Mouse (Mus musculus) hindbrain, embryonic 11.5 days (tissue): ENCODE data around the gene Islr2. TPM values are rescaled to one million over a fixed set of nuclear protein-coding genes. Genes with fewer than 3 reads are reported as not detected.

Source experiments
- ATAC-seq: fragments of 200-750 bp; cut with Nextera tagmentation; 2 replicates; pipeline ENCODE4 v1.8.0; 2017; ENCODE audit warnings: mild to moderate bottlenecking, moderate TSS enrichment, moderate library complexity; ENCODE audit not compliant: low FRiP score
- DNase-seq: peaks from one replicate; pipeline ENCODE4 v3.0.0-alpha.2; 2015; ENCODE audit warnings: low spot score
- H3K27ac ChIP-seq: fragments of 300-500 bp; sonication (generic); 2 replicates; pipeline ENCODE4 v1.5.1; 2014; ENCODE audit warnings: mild to moderate bottlenecking, low read depth, low read length
- H3K27me3 ChIP-seq: fragments of 300-500 bp; sonication (generic); 2 replicates; pipeline ENCODE4 v1.6.1; 2014; ENCODE audit warnings: mild to moderate bottlenecking, low read length, moderate library complexity, mixed read lengths; ENCODE audit not compliant: control insufficient read depth, insufficient read depth
- H3K36me3 ChIP-seq: fragments of 300-500 bp; sonication (generic); 2 replicates; pipeline ENCODE4 v1.6.1; 2014; ENCODE audit warnings: mild to moderate bottlenecking, low read length, moderate library complexity, mixed read lengths; ENCODE audit not compliant: control insufficient read depth, insufficient read depth
- H3K4me1 ChIP-seq: fragments of 300-500 bp; sonication (generic); replicated peaks from 2 replicates; pipeline ENCODE4 v1.6.1; 2014; ENCODE audit warnings: low read length, mixed read lengths; ENCODE audit not compliant: control insufficient read depth, insufficient read depth
- H3K4me2 ChIP-seq: fragments of 300-500 bp; sonication (generic); replicated peaks from 2 replicates; pipeline ENCODE4 v1.6.1; 2014; ENCODE audit warnings: mild to moderate bottlenecking, low read depth, low read length
- H3K4me3 ChIP-seq: fragments of 300-500 bp; sonication (generic); 2 replicates; pipeline ENCODE4 v1.5.1; 2014; ENCODE audit warnings: low read depth, low read length
- H3K9ac ChIP-seq: fragments of 300-500 bp; sonication (generic); 2 replicates; pipeline ENCODE4 v1.6.1; 2014; ENCODE audit warnings: low read depth, low read length
- H3K9me3 ChIP-seq: fragments of 300-500 bp; sonication (generic); 2 replicates; pipeline ENCODE4 v1.6.1; 2016; ENCODE audit warnings: low read length; ENCODE audit not compliant: control insufficient read depth
- WGBS: fragments of 180-500 bp; shearing (Covaris S2); extraction: QIAGEN DNeasy Blood & Tissue Kit; methylation state at CpG from one replicate; pipeline ENCODE4 v1.1.7; 2014; 5-methylcytosine and 5-hydroxymethylcytosine counted together
- polyA plus RNA-seq: library from polyadenylated mRNA; unstranded; fragments of >200 nt; fragmentation: Nextera tagmentation; extraction: Ambion mirVana; gene quantifications from 2 replicates; pipeline ENCODE4 v1.2.1, GENCODE M21; 2014

Islr2 gene
- polyA plus RNA-seq, 1 experiment from 2014 or later, result 5.5 TPM

DNA sequence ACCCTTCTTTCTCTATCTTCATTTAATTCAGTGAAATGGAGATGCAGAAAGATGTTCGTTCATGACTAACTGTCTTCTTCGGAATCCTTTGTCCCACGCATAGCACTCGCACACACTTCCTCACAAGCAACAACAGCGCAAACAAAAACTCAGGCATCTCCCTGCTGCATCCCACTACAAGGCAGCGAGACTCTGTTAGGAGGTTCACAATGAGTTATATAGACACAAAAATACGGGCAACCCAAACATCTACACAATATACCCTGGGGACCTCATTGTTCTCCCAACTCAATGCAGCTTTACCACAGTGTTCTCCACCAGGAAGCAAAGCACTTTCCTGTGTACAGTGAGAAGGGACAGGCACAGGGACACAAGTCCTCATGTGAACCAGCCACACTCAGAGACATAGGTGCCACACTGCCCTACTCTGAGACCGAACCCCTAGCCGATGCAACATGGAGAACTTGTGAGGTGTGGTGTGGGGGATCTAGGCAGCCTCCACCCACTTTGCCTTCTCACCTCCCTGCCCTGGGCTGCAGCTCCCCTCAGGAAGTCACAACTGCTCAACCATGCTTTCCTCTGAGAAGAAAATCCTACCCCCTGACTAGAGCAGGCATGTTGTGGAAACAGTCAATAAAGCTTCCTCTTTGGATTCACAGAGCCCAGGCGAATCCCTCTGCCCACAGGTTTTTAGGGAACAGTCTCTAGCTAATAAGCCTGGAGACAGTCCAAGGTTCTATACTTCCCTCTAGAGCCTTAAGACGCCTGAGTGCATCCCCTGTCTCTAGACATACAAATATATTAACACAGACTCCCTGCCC, 3.6 kb downstream of the Islr2 start:
- Histone ChIP-seq H3K4me3 (peak overlapping the region; percentile 18), H3K9ac (no peak overlapping the region; the same call in 1 of the 2 replicates), H3K4me1 (peaks cover 16% of the 10 kb centered on the region), H3K9me3 (no peaks in the 10 kb centered on the region), H3K27me3 (peaks cover 92% of the 10 kb centered on the region), H3K4me2 (0 out of 2 replicates have a peak overlapping the region, but pooled peaks have one; percentile 11), H3K27ac (no peak overlapping the region), H3K36me3 (no peaks in the 10 kb centered on the region)
- DNase-seq, result peak; percentile 37
- no peak for ATAC-seq
- WGBS, result 6% methylated on average over 11 of the region's 11 CpGs

DNA sequence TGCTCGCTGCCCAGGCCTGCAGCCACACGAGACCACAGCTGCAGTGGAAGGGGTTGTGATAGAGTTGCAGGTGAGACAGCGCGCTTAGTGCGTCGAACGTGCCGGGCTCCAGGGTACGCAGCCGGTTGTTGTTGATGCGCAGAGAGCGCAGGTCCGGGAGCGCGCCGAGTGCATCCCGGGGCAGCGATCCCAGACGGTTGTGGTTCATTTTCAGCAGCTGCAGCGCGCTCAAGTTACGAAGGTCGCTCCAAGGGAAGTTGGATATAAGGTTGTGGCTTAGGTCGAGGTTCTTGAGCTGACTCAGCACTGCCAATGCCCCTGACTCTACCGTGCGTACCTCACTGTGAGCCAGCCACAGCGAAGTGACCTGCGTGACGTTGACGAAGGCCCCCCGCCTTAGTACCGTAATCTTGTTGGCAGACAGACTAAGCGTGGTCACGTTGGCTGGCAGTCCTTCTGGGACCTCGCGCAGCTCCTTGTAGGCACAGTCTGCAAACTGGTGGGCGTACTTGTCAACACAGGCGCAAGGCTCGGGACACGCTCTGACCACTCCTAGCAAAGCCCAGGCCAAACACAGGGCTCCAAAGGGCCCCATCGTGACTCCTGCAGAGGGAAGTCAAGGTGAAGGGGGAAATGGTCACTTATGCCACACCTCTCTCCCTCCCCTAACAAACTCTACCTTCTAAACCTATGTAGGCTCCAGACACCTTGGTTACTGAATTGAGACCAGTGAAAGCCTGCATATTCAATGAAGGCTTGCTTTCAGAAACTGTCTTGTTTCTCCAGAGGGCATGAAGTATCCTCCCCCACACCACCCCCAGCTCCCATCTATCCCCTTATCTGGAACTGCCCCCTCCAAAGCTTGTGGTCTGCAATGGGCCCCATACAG, 4.5 kb downstream of the Islr2 start:
- ATAC-seq (no peak), DNase-seq (peak; percentile 47)
- no peak overlapping the region for H3K27ac ChIP-seq
- no peak overlapping the region for H3K9ac ChIP-seq
- H3K27me3 ChIP-seq, result peaks cover 94% of the 10 kb centered on the region
- peaks cover 16% of the 10 kb centered on the region for H3K4me1 ChIP-seq
- no peaks in the 10 kb centered on the region for H3K9me3 ChIP-seq
- no peaks in the 10 kb centered on the region for H3K36me3 ChIP-seq
- H3K4me2 ChIP-seq, result peak overlapping the region; percentile 33
- WGBS, result under 1% methylated on average over 41 of the region's 41 CpGs
- peak overlapping the region; percentile 20 for H3K4me3 ChIP-seq

DNA sequence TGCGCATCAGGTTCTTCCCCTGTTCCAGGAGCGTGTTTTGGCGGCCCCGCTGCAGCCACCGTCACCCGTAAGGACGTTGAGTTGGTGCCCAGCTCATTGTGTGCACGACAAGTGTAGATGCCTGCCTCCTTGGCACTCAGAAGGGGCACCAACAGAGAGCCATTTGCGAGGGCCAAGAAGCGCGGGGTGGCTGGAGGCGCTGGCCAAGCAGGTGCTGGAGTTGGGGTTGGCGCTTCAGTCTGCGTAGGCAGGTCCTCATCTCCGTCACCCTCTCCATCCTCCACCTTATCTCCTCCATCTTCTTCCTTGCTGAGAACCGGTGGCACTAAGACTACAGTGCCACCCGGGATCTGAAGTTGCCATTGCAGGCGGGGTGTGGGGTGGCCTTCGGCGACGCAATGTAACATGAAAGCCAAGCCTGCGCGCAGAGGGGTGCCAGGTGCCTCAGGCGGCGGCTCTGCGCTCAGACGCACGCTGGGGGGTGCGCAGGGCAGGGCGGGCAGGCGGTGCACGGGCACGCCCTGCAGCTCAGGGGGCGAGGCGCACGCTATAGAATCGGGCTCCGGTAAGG, 5.2 kb downstream of the Islr2 start:
- peak overlapping the region; percentile 20 for H3K4me3 ChIP-seq
- DNase-seq (peak; percentile 39), ATAC-seq (no peak)
- no peaks in the 10 kb centered on the region for H3K9me3 ChIP-seq
- no peak overlapping the region for H3K27ac ChIP-seq
- H3K36me3 ChIP-seq, result no peaks in the 10 kb centered on the region
- H3K27me3 ChIP-seq, result peaks cover 95% of the 10 kb centered on the region
- WGBS, result 1% methylated on average over 38 of the region's 38 CpGs
- H3K4me2 ChIP-seq, result peak overlapping the region; percentile 33
- no peak overlapping the region for H3K9ac ChIP-seq
- H3K4me1 ChIP-seq, result peaks cover 16% of the 10 kb centered on the region

DNA sequence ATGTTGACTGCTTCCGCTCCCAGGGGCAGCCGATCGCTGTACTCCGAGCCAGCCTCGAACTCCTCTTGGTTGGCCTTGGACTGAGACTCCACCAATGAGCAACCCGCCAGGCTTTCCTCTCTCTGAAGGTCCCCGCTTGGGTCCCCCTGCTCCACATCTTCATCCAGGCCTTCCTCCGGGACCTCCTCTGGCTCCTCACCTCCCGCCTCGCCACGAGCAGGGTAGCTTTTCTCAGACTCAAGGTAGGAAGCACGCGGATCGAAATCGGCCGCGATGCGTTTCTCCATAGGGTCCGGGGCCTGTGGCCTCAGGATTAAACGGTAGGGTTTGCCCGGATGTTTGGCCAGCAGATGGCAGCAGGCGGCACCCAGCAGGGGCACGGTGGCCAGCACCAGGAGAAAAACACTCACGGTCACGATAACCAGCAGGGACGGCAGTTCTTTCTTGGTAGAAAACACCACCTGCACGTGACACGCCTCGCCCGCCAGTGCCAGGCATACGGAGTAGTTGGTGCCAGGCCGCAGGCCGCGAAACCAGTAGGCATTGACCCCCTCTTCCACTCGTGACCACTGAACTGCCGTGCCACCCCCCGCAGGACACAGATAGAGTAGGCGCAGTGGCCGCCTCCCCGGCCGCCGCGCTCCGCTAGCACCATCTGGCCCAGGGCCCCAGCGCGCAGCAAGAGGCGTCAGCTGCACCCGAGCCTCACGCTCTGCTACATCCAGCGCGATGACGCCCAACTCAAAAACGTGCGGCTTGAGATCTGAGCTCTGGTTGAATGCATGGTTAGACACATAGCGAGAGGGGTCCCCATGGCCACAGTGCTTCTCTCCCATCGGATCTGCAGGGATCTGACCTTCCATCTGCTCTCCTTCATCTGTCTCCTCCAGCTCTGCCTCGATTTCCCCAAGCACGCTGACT, 6.1 kb downstream of the Islr2 start:
- Histone ChIP-seq H3K36me3 (no peaks in the 10 kb centered on the region), H3K9ac (no peak overlapping the region), H3K27me3 (peaks cover 87% of the 10 kb centered on the region), H3K4me2 (peak overlapping the region; percentile 35), H3K4me3 (peak overlapping the region; percentile 22), H3K4me1 (peaks cover 14% of the 10 kb centered on the region), H3K9me3 (no peaks in the 10 kb centered on the region), H3K27ac (no peak overlapping the region)
- ATAC-seq (peak; percentile 36; the same call in 1 of the 2 replicates), DNase-seq (peak; percentile 66)
- WGBS, result 1% methylated on average over 58 of the region's 58 CpGs

DNA sequence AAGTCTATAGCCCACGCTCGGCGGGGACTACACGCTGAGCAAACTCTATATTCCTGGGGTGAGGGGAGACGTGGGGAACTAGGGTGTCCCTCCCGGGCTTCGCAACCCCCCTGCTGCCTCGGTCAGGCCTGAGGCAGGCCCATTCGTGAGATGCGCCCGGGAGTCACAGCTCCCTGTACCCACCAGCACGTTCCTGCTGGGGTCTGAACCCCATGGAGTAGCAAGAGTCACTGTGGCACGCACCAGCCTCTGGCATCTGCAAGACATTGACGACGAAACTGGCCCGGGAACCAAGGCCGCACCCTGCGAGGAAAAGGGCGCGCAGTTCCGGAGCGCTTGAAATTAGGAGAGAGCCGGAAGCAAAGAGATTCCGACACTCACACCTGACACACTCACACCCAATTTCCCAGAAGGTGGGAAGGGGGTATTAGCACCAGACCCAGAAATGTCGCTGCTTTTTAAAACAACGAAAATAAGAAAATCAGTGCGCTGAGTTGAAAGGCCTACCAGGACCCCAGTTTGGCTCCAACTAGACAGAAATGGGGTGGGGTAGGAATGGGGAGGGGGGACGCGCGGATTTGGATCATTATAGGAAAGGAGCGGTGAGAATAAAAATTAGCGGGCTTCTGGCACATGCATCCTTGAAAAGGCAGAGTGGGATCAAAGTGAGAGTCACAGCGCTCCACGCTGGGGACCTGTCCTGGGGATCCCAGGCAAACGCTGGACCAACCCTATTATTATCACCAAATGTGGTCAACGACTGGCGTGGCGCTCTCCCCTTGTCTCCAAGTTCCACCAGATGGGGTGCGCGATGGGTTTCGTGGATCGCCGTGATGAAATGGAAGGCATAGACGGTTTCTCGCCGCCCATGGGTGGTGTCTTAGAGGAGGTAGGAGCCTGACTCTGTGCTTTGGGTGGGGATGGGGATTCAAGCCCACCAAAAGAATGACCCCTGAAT, 7.2 kb downstream of the Islr2 start:
- H3K4me2 ChIP-seq, result peak overlapping the region; percentile 8
- no peaks in the 10 kb centered on the region for H3K36me3 ChIP-seq
- peaks cover 10% of the 10 kb centered on the region for H3K4me1 ChIP-seq
- peaks cover 75% of the 10 kb centered on the region for H3K27me3 ChIP-seq
- H3K9ac ChIP-seq, result no peak overlapping the region
- H3K9me3 ChIP-seq, result no peaks in the 10 kb centered on the region
- no peak overlapping the region for H3K27ac ChIP-seq
- 2% methylated on average over 46 of the region's 46 CpGs for WGBS
- ATAC-seq, result no peak
- DNase-seq, result peak; percentile 43
- H3K4me3 ChIP-seq, result peak overlapping the region; percentile 13

DNA sequence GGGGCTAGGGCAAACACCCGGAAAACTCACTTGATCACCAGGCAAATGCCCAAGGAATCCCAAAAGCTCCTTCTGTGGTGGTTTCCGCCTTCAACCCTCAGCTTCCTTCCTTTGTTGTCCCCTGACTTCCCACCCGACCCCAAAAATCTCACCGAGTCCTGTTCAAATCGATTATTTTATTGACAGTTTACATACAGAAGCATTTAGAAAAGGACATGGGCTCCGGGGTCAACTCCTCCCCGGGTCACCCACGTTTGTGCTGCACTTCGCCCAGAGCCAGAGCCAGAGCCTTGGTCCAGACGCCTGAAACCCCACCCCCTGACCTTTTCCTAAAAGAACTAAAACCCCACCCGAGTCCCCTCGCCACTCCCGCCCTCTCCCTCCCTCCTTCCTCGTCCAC, 8.0 kb downstream of the Islr2 start:
- no peak overlapping the region for H3K27ac ChIP-seq
- DNase-seq, result peak; percentile 34
- no peak overlapping the region for H3K9ac ChIP-seq
- H3K4me1 ChIP-seq, result peaks cover 9% of the 10 kb centered on the region
- WGBS, result 1% methylated on average over 14 of the region's 14 CpGs
- H3K36me3 ChIP-seq, result no peaks in the 10 kb centered on the region
- ATAC-seq, result no peak
- H3K4me3 ChIP-seq, result peak overlapping the region; percentile 13
- H3K27me3 ChIP-seq, result peaks cover 68% of the 10 kb centered on the region
- peak overlapping the region; percentile 22 for H3K4me2 ChIP-seq
- no peaks in the 10 kb centered on the region for H3K9me3 ChIP-seq

DNA sequence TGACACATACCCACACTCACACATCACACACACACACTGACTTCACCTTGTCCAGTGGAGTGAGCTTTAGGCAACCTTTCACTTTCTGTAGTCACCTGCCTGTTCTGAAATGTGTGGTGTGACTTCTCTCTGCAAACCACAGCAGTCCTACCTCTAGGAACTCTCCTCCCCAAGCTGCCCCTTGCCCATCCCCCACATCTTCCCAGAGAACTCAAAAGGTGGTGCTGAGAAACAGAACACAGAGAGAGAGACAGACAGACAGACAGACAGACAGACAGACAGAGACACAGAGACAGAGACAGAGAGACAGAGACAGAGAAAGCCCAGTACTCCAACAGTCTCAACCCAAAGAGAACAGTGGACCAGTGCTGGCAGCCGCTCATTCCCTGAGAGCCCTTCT, 8.4 kb downstream of the Islr2 start:
- DNase-seq (no peak), ATAC-seq (no peak)
- Histone ChIP-seq H3K36me3 (no peaks in the 10 kb centered on the region), H3K27me3 (peaks cover 63% of the 10 kb centered on the region), H3K4me3 (peak overlapping the region; percentile 13; the same call in 1 of the 2 replicates), H3K4me2 (no peak overlapping the region), H3K9me3 (no peaks in the 10 kb centered on the region), H3K9ac (no peak overlapping the region), H3K4me1 (peaks cover 9% of the 10 kb centered on the region), H3K27ac (no peak overlapping the region)
- WGBS, result 0% methylated on average over 1 of the region's 1 CpGs
